In the genomic region with DNA sequence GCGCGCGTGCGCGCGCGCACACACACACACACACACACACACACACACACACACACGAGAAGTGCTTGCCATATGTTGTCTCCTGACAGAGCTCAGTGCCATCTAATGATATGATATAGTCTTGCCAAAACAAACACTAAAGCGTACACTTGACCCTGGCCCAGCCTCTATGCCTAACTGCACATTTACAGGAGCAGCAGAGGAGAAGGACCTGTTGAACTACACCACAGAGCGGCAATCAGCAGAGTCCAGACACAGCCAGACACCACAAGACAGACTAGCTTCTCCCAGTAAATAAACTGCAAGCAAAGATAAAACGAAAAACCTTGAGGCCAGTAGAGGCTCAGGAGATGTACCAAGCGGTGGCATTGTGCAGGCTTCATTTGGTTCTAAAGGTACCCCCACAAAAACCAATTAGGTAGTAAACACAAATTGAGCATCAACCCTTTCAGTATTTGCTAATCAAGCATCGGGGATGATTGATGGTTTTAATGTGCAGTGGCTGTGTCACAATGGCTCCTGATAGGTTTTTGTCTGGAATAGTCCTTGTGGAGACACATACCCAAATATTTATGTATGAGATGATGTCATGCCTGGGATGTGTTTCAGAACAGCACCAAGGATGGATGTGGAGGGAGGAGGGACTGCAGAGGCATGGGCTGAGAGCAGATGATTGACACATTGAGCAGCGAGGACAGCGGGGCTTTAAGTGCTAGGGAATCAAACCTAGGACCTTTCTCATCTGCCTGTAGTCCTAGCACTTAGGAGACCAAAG, we compare ENCODE assay signal across 9 mouse cellular contexts.
DNase-seq lines count a peak whose midpoint lies in the region; ATAC-seq lines count a peak whose summit lies in the region.
"Had no signal": no experiment of that assay in that cellular context is flagged by ENCODE, and none has a peak within 500 bp of the region (broad histone marks: within the 10 kb centered on the region; RNA-seq: fewer than 3 reads in every experiment).

No protein-coding gene starts in this region.

- H3K4me2 ChIP-seq in heart, embryonic 15.5 days: peak overlapping the region; percentile 23; the same call in 1 of the 2 replicates
- H3K4me2 ChIP-seq in hindbrain, embryonic 15.5 days: no peak overlapping the region
- no peak overlapping the region for H3K4me2 ChIP-seq in midbrain, embryonic 14.5 days (ENCODE audit: low read length)

- H3K27ac ChIP-seq in heart, embryonic 15.5 days: peak overlapping the region; percentile 89
- no peak overlapping the region for H3K27ac ChIP-seq in hindbrain, embryonic 15.5 days (replicated peaks)
- no peak overlapping the region for H3K27ac ChIP-seq in midbrain, embryonic 14.5 days (replicated peaks; ENCODE audit: low read depth, low read length)

- ATAC-seq in heart, embryonic 15.5 days (replicated peaks; ENCODE audit: insufficient number of reproducible peaks, insufficient read depth, low FRiP score, low read depth): peak; percentile 40; the same call in 1 of the 2 replicates
- peak; percentile 49; the same call in 1 of the 2 replicates for ATAC-seq in hindbrain, embryonic 15.5 days (ENCODE audit: low FRiP score, low read depth)
- ATAC-seq in midbrain, embryonic 14.5 days (ENCODE audit: low FRiP score, low TSS enrichment): no peak
- ATAC-seq: Patski had no signal

- no peaks in the 10 kb centered on the region for H3K27me3 ChIP-seq in heart, embryonic 15.5 days
- no peaks in the 10 kb centered on the region for H3K27me3 ChIP-seq in hindbrain, embryonic 15.5 days
- no peaks in the 10 kb centered on the region for H3K27me3 ChIP-seq in midbrain, embryonic 14.5 days (ENCODE audit: control insufficient read depth, insufficient read depth, low read length)
- H3K27me3 ChIP-seq: Patski had no signal

- H3K36me3 ChIP-seq in heart, embryonic 15.5 days: no peaks in the 10 kb centered on the region
- H3K36me3 ChIP-seq in hindbrain, embryonic 15.5 days: no peaks in the 10 kb centered on the region
- no peaks in the 10 kb centered on the region for H3K36me3 ChIP-seq in midbrain, embryonic 14.5 days (ENCODE audit: control insufficient read depth, insufficient read depth, low read length)

- intact Hi-C loops in heart, postnatal 36 days (cut with DNase I): no loop called here

- no peak overlapping the region for H3K9ac ChIP-seq in heart, embryonic 15.5 days
- H3K9ac ChIP-seq in hindbrain, embryonic 15.5 days: no peak overlapping the region
- no peak overlapping the region for H3K9ac ChIP-seq in midbrain, embryonic 14.5 days (replicated peaks; ENCODE audit: low read length)

- DNase-seq in heart, postnatal 36 days: no peak
- DNase-seq in brain, adult 2 months (ENCODE audit: low read depth, low spot score): peak; percentile 61
- peak; percentile 65 for DNase-seq in midbrain, embryonic 14.5 days
- no peak for DNase-seq in layer of hippocampus, postnatal 10 days (ENCODE audit: low spot score in 2 of 2)
- no peak for DNase-seq in right cerebral cortex, postnatal 4 days
- no peak for DNase-seq in urinary bladder, postnatal 14 days (ENCODE audit: low spot score)

- H3K4me3 ChIP-seq in heart, embryonic 15.5 days: no peak overlapping the region
- H3K4me3 ChIP-seq in hindbrain, embryonic 15.5 days: no peak overlapping the region
- H3K4me3 ChIP-seq in midbrain, embryonic 14.5 days (replicated peaks; ENCODE audit: low read depth, low read length): no peak overlapping the region

- H3K9me3 ChIP-seq in heart, embryonic 15.5 days (replicated peaks): no peaks in the 10 kb centered on the region
- no peaks in the 10 kb centered on the region for H3K9me3 ChIP-seq in hindbrain, embryonic 15.5 days
- no peaks in the 10 kb centered on the region for H3K9me3 ChIP-seq in midbrain, embryonic 14.5 days (ENCODE audit: control insufficient read depth, low read length)

- 61% methylated on average over 15 of the region's 15 CpGs for WGBS in heart, embryonic 15.5 days
- WGBS in hindbrain, embryonic 15.5 days: 70% methylated on average over 15 of the region's 15 CpGs
- WGBS in midbrain, embryonic 14.5 days: 83% methylated on average over 15 of the region's 15 CpGs

- H3K4me1 ChIP-seq in heart, embryonic 15.5 days (replicated peaks): peaks cover 36% of the 10 kb centered on the region
- H3K4me1 ChIP-seq in hindbrain, embryonic 15.5 days (replicated peaks): peaks cover 17% of the 10 kb centered on the region
- H3K4me1 ChIP-seq in midbrain, embryonic 14.5 days (ENCODE audit: control insufficient read depth, insufficient read depth, low read length): peaks cover 6% of the 10 kb centered on the region

Comparison
In these comparisons a context has a peak if more than half of its experiments do, and no peak if none do; other contexts are left out.
1. DNase-seq: peak in brain, adult 2 months (single experiment) and midbrain, embryonic 14.5 days (single experiment); none in heart, postnatal 36 days (0 of 2), layer of hippocampus, postnatal 10 days (0 of 2), right cerebral cortex, postnatal 4 days (single experiment) and urinary bladder, postnatal 14 days (single experiment).